Mouse (Mus musculus): ENCODE results near the gene Chkb. TPM values are rescaled to one million over a fixed set of nuclear protein-coding genes. Genes with fewer than 3 reads are reported as not detected.

Chkb gene
- polyA plus RNA-seq (2017; shearing (Covaris generic)) = 119 TPM

DNA sequence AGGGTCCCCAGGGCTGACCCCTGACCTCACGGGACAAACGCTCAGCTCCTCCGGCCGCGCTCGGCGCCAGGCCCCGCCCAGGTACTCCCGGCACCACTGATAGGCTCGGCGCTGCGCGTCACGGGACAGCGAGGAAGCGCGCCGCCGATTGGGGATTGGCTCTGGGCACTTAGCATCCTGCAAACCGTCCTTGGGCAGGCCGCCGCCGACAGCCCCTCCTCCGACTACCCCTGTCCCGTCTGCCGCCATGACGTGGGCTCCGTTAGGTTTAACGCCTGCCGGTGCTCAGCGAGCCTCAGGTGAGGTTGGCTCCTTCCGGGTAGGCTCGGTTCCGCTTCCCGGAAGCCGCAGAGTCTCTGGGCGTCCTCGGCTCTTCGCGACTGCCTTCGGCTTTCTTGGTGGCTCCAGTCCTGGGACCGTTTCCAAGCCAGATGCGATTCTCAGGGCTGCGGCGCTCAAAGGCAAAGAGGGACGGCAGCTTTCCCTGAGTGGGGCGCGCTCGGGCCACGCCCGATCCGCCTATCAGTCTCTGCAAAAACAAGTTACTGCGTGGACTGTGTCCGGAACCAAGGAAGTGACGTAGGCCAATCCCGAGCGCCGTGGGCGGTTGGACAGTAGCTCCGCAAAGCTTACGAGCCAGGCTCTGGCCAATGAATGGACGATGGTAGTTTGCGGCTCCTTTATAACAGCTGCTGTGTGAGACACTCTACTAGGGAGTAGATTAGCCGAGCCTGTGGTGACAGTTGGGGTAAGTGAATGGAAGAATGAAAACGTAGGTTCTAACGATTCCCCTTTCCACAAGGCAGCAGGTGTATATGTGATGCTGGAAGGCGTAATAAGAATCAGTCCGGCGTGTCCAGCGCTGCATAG is at the start of gene Chkb, which contains the start of the genes C730034F03Rik and Gm44502:
TSS of gene Chkb (minus strand) at position 557 of the 870 bp plus-strand sequence.
TSS of gene C730034F03Rik (plus strand) at position 238 of the 870 bp plus-strand sequence.
TSS of gene Gm44502 (minus strand) at position 345 of the 870 bp plus-strand sequence.

DNA sequence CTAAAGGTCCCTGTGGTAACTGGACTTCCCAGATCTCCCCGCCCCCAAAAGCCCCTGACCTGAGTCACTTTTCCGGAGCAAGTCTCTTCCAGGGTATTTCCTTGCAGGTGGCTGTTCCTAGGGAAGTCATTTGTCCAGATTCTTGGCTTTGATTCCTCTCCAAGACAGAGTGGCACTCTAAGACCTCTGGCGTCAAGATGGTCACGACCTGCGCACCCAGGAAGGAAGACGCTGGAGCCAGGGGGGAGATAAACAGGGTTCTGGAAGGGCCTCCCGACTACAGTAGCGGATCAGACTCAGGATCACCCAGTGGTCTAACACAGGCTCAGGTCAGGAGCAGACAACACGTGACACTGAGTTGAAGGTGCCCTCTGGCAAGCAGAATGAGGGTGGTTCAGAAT is 47.4 kb upstream of the Chkb start, which contains the start of gene Arsa:
TSS of gene Arsa (minus strand) at position 335 of the 401 bp plus-strand sequence.

DNA sequence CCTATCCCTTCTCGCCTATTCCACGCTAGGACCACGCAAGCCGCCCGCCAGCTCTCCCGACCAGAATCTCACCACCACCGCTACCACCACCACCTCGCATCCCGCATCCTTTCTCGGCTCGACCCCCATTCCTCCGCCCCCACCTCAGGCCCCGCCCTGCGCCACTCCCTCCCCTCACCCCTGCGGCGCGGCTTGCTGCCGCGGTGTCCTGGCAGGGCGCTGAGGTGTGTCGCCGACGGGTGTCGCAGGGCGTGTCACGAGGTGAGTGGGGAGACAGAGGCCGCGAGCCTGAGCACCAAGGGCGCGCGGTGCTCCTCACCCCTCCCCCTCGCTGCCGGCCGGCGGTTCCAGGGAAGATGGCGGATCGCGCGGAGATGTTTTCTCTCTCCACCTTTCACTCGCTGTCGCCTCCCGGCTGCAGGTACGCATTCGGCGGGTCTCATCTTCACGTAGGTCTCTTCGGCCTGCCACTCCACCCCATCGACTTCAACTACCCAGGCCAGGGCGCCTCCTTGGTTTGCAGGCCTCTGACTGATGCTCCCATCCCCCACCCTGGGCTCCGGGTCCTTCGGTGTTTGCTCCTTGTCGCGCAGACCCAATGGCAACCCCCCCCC is 24.3 kb upstream of the Chkb start, which contains the start of gene Mapk8ip2:
TSS of gene Mapk8ip2 (plus strand) at position 49 of the 614 bp plus-strand sequence.

DNA sequence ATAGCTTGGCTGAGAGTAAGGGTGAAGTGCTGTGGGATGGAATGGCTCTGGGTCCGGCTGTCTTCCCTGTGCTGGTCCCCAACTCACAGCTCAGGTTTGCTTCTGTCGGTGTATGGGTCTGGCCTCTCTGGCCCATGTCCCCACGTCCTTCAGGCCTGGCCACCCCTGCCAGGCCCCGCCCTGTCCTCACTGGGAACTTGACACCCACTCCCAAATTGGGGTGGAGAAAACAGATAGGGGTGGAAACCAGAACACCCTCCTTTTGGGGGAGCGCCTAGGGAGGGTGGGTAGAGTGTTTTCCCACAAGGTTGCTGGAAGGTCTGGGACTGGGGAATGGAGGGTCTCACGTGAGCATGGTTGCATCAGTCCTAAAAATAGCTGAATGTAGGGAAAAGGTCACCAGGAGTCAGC is 4.0 kb downstream of the Chkb start, which contains the start of gene Cpt1b:
TSS of gene Cpt1b (minus strand) at position 153 of the 411 bp plus-strand sequence.

GRCm38 (mm10) chr15:89410118-89410517 is 19.6 kb downstream of the Chkb start, which contains the start of gene Syce3:
Gene Syce3 (minus strand): TSS chr15:89410503.

GRCm38 (mm10) chr15:89384617-89385016 is 45.1 kb downstream of the Chkb start, which contains the start of gene Klhdc7b:
Gene Klhdc7b (plus strand): TSS chr15:89384917.

DNA sequence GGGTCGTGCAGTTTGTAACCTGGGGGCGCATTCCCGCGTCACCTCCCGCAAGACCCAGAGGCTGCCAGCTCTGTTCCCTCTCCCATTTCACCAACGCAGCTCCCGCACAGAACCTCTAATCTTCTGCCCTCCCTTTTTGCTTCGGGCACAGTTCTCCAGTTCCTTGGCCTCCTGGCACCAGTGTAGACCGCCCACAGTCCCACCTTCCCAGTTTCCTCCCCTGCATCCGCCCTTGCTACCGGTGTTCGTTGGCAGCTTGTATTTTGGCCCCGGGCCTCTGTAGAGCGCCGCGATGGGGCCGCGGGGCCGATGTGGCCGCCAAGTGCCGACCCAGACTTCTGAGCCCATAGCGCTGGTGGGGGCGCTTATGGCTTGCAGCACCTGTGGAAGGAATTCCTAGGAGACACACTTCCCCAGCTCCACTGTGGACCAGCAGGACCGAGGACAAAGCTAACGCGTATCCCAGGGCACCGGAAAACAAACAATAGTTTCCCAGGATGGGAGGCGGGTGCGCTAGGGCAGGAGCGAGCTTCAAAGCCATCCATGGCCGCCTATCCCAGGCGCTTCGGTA is 50.8 kb downstream of the Chkb start, which contains the start of gene Odf3b:
TSS of gene Odf3b (minus strand) at position 452 of the 571 bp plus-strand sequence.

DNA sequence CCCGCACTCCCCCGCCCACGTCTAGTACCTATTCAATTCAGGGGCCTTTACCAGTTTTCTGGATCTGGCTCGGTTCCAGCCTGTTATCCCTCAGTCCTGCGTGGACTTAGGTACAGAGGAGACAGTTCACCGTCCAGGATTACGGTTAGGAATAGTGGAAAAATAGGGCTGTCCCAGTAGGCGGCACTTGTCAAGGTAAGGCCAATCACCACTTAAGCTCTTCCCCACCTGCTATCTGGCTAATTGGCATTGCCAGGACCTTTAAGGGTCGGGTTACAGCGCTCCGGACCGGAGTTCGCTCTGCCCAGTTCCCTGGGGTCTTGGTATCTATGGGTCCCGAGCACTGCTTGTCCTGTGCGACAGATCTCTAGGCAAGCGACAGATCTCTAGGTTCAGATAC is 52.8 kb downstream of the Chkb start, which contains the start of gene Tymp:
TSS of gene Tymp (minus strand) at position 83 of the 400 bp plus-strand sequence.

Other genes starting within 250 kb of the Chkb start
- 4.8 TPM for gene Plxnb2, start 249.1 kb downstream of the Chkb start, polyA plus RNA-seq (2017; shearing (Covaris generic))
- 49.0 TPM for gene Dennd6b, start 233.4 kb downstream of the Chkb start, polyA plus RNA-seq (2017; shearing (Covaris generic))
- 20.3 TPM for gene Ppp6r2, start 218.4 kb downstream of the Chkb start, polyA plus RNA-seq (2017; shearing (Covaris generic))
- gene Sbf1, start 114.6 kb downstream of the Chkb start, polyA plus RNA-seq (2017; shearing (Covaris generic)) = 226 TPM
- gene Adm2, start 107.2 kb downstream of the Chkb start, polyA plus RNA-seq (2017; shearing (Covaris generic)) = not detected
- gene Miox, start 95.5 kb downstream of the Chkb start, polyA plus RNA-seq (2017; shearing (Covaris generic)) = not detected
- gene Lmf2, start 74.2 kb downstream of the Chkb start, polyA plus RNA-seq (2017; shearing (Covaris generic)) = 61.9 TPM
- 177 TPM for gene Ncaph2, start 74.2 kb downstream of the Chkb start, polyA plus RNA-seq (2017; shearing (Covaris generic))
- gene Sco2, start 56.1 kb downstream of the Chkb start, polyA plus RNA-seq (2017; shearing (Covaris generic)) = 13.1 TPM
- 2.2 TPM for gene Tymp, start 52.9 kb downstream of the Chkb start, polyA plus RNA-seq (2017; shearing (Covaris generic))
- 1.4 TPM for gene Odf3b, start 50.6 kb downstream of the Chkb start, polyA plus RNA-seq (2017; shearing (Covaris generic))
- 0.08 TPM for gene Klhdc7b, start 45.0 kb downstream of the Chkb start, polyA plus RNA-seq (2017; shearing (Covaris generic))
- gene Syce3, start 19.4 kb downstream of the Chkb start, polyA plus RNA-seq (2017; shearing (Covaris generic)) = not detected
- 0.36 TPM for gene Cpt1b, start 4.0 kb downstream of the Chkb start, polyA plus RNA-seq (2017; shearing (Covaris generic))
- gene C730034F03Rik, start 319 bp downstream of the Chkb start, polyA plus RNA-seq (2017; shearing (Covaris generic)) = 6.5 TPM
- not detected for gene Gm44502, start 212 bp downstream of the Chkb start, polyA plus RNA-seq (2017; shearing (Covaris generic))
- 0.19 TPM for gene Mapk8ip2, start 24.0 kb upstream of the Chkb start, polyA plus RNA-seq (2017; shearing (Covaris generic))
- 23.2 TPM for gene Arsa, start 47.5 kb upstream of the Chkb start, polyA plus RNA-seq (2017; shearing (Covaris generic))
- not detected for gene Shank3, start 69.7 kb upstream of the Chkb start, polyA plus RNA-seq (2017; shearing (Covaris generic))
- gene Acr, start 138.4 kb upstream of the Chkb start, polyA plus RNA-seq (2017; shearing (Covaris generic)) = not detected
- 1.9 TPM for gene Rabl2, start 162.0 kb upstream of the Chkb start, polyA plus RNA-seq (2017; shearing (Covaris generic))

Measured in CD4-positive, CD25-positive, alpha-beta regulatory T cell (primary cell).